Mouse (Mus musculus) liver, adult 2 months (tissue): ENCODE measurements around the gene Pidd1. TPM values are rescaled to one million over a fixed set of nuclear protein-coding genes. Genes with fewer than 3 reads are reported as not detected.
A peak's percentile ranks its signal among the peaks of the same experiment; 100 is the strongest.
"Not testable (repeated sequence)": the region's sequence is repeated elsewhere in the genome, so short reads cannot be mapped to it uniquely, and the experiment has no call there.

ENCODE experiments used
- DNase-seq: peaks from one replicate; pipeline ENCODE4 v3.0.0-alpha.2; 2011; ENCODE audit warnings: low read depth, low spot score; ENCODE audit errors: extremely low read depth
- H3K27ac ChIP-seq: fragments of 200-500 bp; replicated peaks from 2 replicates; pipeline ENCODE4 v1.5.1; 2012; ENCODE audit warnings: low read depth, mild to moderate bottlenecking, control low read depth, inconsistent platforms, low read length; ENCODE audit not compliant: insufficient read depth
- H3K27me3 ChIP-seq: fragments of 200-500 bp; 2 replicates; pipeline ENCODE4 v1.6.1; 2012; ENCODE audit warnings: mild to moderate bottlenecking, moderate library complexity, low read length, inconsistent platforms; ENCODE audit not compliant: control insufficient read depth, insufficient read depth
- H3K36me3 ChIP-seq: fragments of 200-500 bp; 2 replicates; pipeline ENCODE4 v1.6.1; 2012; ENCODE audit warnings: low read length, inconsistent platforms; ENCODE audit not compliant: control insufficient read depth, insufficient read depth
- H3K4me1 ChIP-seq: fragments of 200-500 bp; 2 replicates; pipeline ENCODE4 v1.6.1; 2011; ENCODE audit warnings: low read length; ENCODE audit not compliant: control insufficient read depth, insufficient read depth
- H3K4me3 ChIP-seq: fragments of 200-500 bp; 2 replicates; pipeline ENCODE4 v1.5.1; 2011; ENCODE audit warnings: low read depth, mild to moderate bottlenecking, control low read depth, low read length, moderate library complexity; ENCODE audit not compliant: insufficient read depth
- H3K79me2 ChIP-seq: fragments of 200-500 bp; 2 replicates; pipeline ENCODE4 v1.6.1; 2012; ENCODE audit warnings: inconsistent platforms, mild to moderate bottlenecking, low read length, moderate library complexity; ENCODE audit not compliant: control insufficient read depth, insufficient read depth
- H3K9ac ChIP-seq: fragments of 200-500 bp; 2 replicates; pipeline ENCODE4 v1.6.1; 2012; ENCODE audit warnings: low read depth, mild to moderate bottlenecking, control low read depth, inconsistent platforms, low read length
- CTCF ChIP-seq: fragments of 200-500 bp; IDR thresholded peaks from 2 replicates; pipeline ENCODE4 v1.5.1; 2011; ENCODE audit warnings: low read depth, low read length, control low read depth
- POLR2A ChIP-seq: fragments of 200-500 bp; IDR thresholded peaks from 2 replicates; pipeline ENCODE4 v1.6.1; 2011; ENCODE audit warnings: low read length, control low read depth; ENCODE audit not compliant: insufficient read depth; ENCODE audit errors: extremely low read depth
- WGBS: fragments of 180-500 bp; shearing (Covaris S2); methylation state at CpG from one replicate; pipeline ENCODE4 v1.1.7; 2018; 5-methylcytosine and 5-hydroxymethylcytosine counted together
- polyA plus RNA-seq: library from polyadenylated mRNA; depleted of rRNA; stranded (reverse); fragments of >200 nt; gene quantifications from 2 replicates; pipeline ENCODE4 v1.2.3, GENCODE M21; 2012
- total RNA-seq: library from RNA; depleted of rRNA; stranded (reverse); fragments of >200 nt; gene quantifications from 2 replicates; pipeline ENCODE4 v1.2.3, GENCODE M21; 2014

Pidd1 gene
- total and polyA plus RNA-seq, 2 experiments = 0.37 to 4.7 TPM

DNA sequence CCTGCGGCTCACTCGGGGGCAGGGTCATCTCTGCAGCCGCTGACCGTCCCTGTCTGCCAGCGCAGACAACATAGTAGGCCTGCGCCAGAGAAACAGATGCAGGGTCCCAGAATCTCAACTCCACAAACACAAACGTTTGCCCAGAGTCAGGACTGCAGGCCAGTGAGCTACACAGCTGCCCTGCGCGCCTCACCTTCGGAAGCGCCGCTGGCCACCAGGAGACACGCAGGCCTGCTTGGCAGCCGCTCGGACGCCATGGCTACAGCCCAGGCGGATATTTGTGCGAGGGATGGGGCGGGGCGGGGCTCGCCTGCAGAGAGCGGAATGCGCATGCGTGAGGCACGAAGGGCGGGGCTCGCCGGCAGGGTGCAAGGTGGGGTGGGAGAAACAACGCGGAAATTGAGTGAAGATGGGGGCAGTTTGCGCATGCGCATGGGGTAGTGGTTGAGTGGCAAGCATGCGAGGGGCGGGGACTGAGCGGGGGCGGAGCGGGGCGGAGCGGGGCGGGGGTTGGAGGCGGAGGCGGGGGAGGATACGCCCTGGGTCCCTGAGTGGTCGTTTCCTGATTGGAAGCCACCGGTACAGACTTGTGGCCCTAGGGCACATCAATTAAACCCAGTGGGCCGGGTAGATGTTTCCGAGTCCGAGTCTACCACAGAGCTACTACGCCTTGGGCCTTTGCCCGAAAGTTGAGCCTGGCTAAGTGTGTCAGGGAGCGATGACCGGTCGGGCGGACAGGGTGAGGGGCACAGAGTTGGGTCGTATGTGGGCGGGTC, 29.8 kb downstream of the Pidd1 start, which contains the start of gene Gatd1:
Gene Gatd1, minus strand, starts transcription at position 328 of the 776 bp plus-strand sequence.
- peak; percentile 98 for DNase-seq
- Histone ChIP-seq H3K36me3 (no peaks in the 10 kb centered on the region), H3K27me3 (no peaks in the 10 kb centered on the region), H3K79me2 (peaks cover 5% of the 10 kb centered on the region; the same call in 1 of the 2 replicates), H3K4me3 (peak within 1 kb of the TSS; percentile 86), H3K4me1 (peaks cover 17% of the 10 kb centered on the region), H3K9ac (peak within 1 kb of the TSS; percentile 89), H3K27ac (peak within 1 kb of the TSS; percentile 90)
- under 1% methylated on average over 56 of the region's 56 CpGs for WGBS
- TF ChIP-seq CTCF (peak; percentile 37), POLR2A (peak; percentile 93)

GRCm38 (mm10) chr7:141413331-141413730, 30.5 kb downstream of the Pidd1 start:
- Histone ChIP-seq H3K4me1 (peaks cover 15% of the 10 kb centered on the region), H3K36me3 (no peaks in the 10 kb centered on the region), H3K27ac (peak overlapping the region; percentile 90), H3K27me3 (no peaks in the 10 kb centered on the region), H3K79me2 (peaks cover 5% of the 10 kb centered on the region; the same call in 1 of the 2 replicates), H3K9ac (peak overlapping the region; percentile 89), H3K4me3 (peak overlapping the region; percentile 86)
- DNase-seq = no peak
- TF ChIP-seq POLR2A (no peak), CTCF (no peak)
- WGBS = 2% methylated on average over 16 of the region's 16 CpGs

- Histone ChIP-seq H3K79me2 (peaks cover 5% of the 10 kb centered on the region; the same call in 1 of the 2 replicates), H3K4me3 (no peak overlapping the region), H3K4me1 (peaks cover 15% of the 10 kb centered on the region), H3K36me3 (no peaks in the 10 kb centered on the region), H3K27me3 (no peaks in the 10 kb centered on the region), H3K27ac (no peak overlapping the region), H3K9ac (no peak overlapping the region)
- TF ChIP-seq CTCF = no peak
- DNase-seq = no peak
- 91% methylated on average over 1 of the region's 1 CpGs for WGBS
Observed at GRCm38 (mm10) chr7:141411667-141412066, 32.2 kb downstream of the Pidd1 start.

- Histone ChIP-seq H3K79me2 (peaks cover 5% of the 10 kb centered on the region; the same call in 1 of the 2 replicates), H3K36me3 (no peaks in the 10 kb centered on the region), H3K27ac (no peak overlapping the region), H3K4me1 (peaks cover 15% of the 10 kb centered on the region), H3K4me3 (no peak overlapping the region), H3K9ac (no peak overlapping the region), H3K27me3 (no peaks in the 10 kb centered on the region)
- TF ChIP-seq POLR2A = no peak
- no peak for TF ChIP-seq CTCF
- 81% methylated on average over 8 of the region's 8 CpGs for WGBS
- no peak for DNase-seq
Observed at GRCm38 (mm10) chr7:141410631-141411030, 33.2 kb downstream of the Pidd1 start.

GRCm38 (mm10) chr7:141408833-141409232, 35.0 kb downstream of the Pidd1 start:
- H3K27ac ChIP-seq = peak overlapping the region; percentile 56
- no peak overlapping the region; the same call in 1 of the 2 replicates for H3K4me3 ChIP-seq
- peaks cover 5% of the 10 kb centered on the region; the same call in 1 of the 2 replicates for H3K79me2 ChIP-seq
- DNase-seq = no peak
- WGBS = 7% methylated on average over 11 of the region's 11 CpGs
- TF ChIP-seq CTCF (peak; percentile 92), POLR2A (no peak)
- H3K27me3 ChIP-seq = no peaks in the 10 kb centered on the region
- no peaks in the 10 kb centered on the region for H3K36me3 ChIP-seq
- peaks cover 11% of the 10 kb centered on the region for H3K4me1 ChIP-seq
- no peak overlapping the region; the same call in 1 of the 2 replicates for H3K9ac ChIP-seq

GRCm38 (mm10) chr7:141407670-141408069, 36.2 kb downstream of the Pidd1 start:
- H3K4me1 ChIP-seq = peaks cover 11% of the 10 kb centered on the region
- not testable (repeated sequence) for H3K36me3 ChIP-seq

More at GRCm38 (mm10) chr7:141407670-141408069, 36.2 kb downstream of the Pidd1 start:
- DNase-seq, H3K27ac ChIP-seq, H3K27me3 ChIP-seq, H3K79me2 ChIP-seq, H3K4me3 ChIP-seq, H3K9ac ChIP-seq: not testable (repeated sequence)
- 91% methylated on average over 7 of the region's 7 CpGs for WGBS
